Mouse (Mus musculus) G1E (cell line): ENCODE data around the gene T2. TPM values are rescaled to one million over a fixed set of nuclear protein-coding genes. Genes with fewer than 3 reads are reported as not detected.
"Not testable (repeated sequence)": the region's sequence is repeated elsewhere in the genome, so short reads cannot be mapped to it uniquely, and the experiment has no call there.

Experiments used
- ATAC-seq: 2 replicates; pipeline ENCODE4 v1.8.0; 2016; ENCODE audit warnings: mild to moderate bottlenecking; ENCODE audit not compliant: insufficient number of reproducible peaks, poor library complexity, low FRiP score, severe bottlenecking; ENCODE audit errors: extremely low read depth
- DNase-seq: peaks from one replicate; pipeline ENCODE4 v3.0.0; 2012; ENCODE audit warnings: low spot score
- H3K27me3 ChIP-seq: 2 replicates; pipeline ENCODE4 v1.6.1; 2012; ENCODE audit warnings: mild to moderate bottlenecking, low read length, inconsistent platforms; ENCODE audit not compliant: insufficient read depth
- H3K36me3 ChIP-seq: replicated peaks from 2 replicates; pipeline ENCODE3; 2012; ENCODE audit warnings: mild to moderate bottlenecking, inconsistent platforms
- H3K4me1 ChIP-seq: 2 replicates; pipeline ENCODE4 v1.6.1; 2012; ENCODE audit warnings: low read depth, low read length, inconsistent platforms, mixed read lengths; ENCODE audit not compliant: insufficient read depth
- H3K4me3 ChIP-seq: 2 replicates; pipeline ENCODE4 v1.5.1; 2012; ENCODE audit warnings: low read depth, mild to moderate bottlenecking, inconsistent platforms, low read length, moderate library complexity, mixed read lengths
- H3K9me3 ChIP-seq: replicated peaks from 2 replicates; pipeline ENCODE4 v1.6.1; 2012; ENCODE audit warnings: inconsistent platforms
- CTCF ChIP-seq: IDR thresholded peaks from 2 replicates; pipeline ENCODE4 v1.5.1; 2012; ENCODE audit warnings: low read depth, low read length, inconsistent platforms, mixed read lengths
- GATA1 ChIP-seq: IDR thresholded peaks from 2 replicates; pipeline ENCODE4 v1.6.1; 2012; ENCODE audit warnings: borderline replicate concordance, low read length, inconsistent platforms, mixed read lengths
- GATA2 ChIP-seq: IDR thresholded peaks from 2 replicates; pipeline ENCODE4 v1.6.1; 2012; ENCODE audit warnings: low read depth, low read length, inconsistent platforms, borderline replicate concordance
- POLR2AphosphoS5 ChIP-seq: IDR thresholded peaks from 2 replicates; pipeline ENCODE4 v1.6.1; 2012; ENCODE audit warnings: low read depth, low read length, inconsistent platforms; ENCODE audit not compliant: insufficient replicate concordance
- TAL1 ChIP-seq: conservative IDR thresholded peaks from 2 replicates; pipeline ENCODE4 v1.6.1; 2012; ENCODE audit warnings: low read depth, low read length, inconsistent platforms, mixed read lengths
- polyA plus RNA-seq: library from polyadenylated mRNA; stranded (reverse); fragments of >175 nt; gene quantifications from 2 replicates; pipeline ENCODE4 v1.2.3, GENCODE M21; 2012
- total RNA-seq, 2 experiments: library from RNA; stranded (forward) in 1 of 2; stranded (reverse) in 1 of 2; fragments of 200-1000 nt in 1 of 2; fragments of >200 nt in 1 of 2; fragmentation: Nextera tagmentation in 1 of 2; gene quantifications; 2 replicates each; pipeline ENCODE4 v1.2.3; 2014 to 2017

Gene T2
- total and polyA plus RNA-seq, 3 experiments = not detected

DNA sequence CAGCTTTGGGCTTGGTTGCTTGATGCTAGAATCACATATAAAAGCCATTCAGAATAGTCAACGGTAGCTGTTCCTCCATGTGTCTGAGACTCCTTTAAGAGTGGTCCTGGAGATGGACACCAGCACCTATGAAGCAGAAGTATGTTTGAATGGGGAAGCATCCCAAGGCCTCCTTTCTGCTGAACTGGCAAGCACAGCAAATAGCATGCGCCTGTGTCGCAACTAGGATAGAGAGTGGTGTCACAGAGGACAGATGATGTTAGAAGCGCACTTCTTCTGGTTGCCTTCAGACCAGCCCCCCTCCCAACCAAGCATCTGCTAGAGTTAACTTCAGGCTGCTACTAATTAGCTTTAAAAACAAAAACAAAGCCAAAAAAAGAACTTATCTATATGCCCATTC is 34.7 kb downstream of the T2 start:
- no peak for DNase-seq
- TF ChIP-seq CTCF (no peak), POLR2AphosphoS5 (no peak)
- Histone ChIP-seq H3K36me3 (no peaks in the 10 kb centered on the region), H3K9me3 (no peaks in the 10 kb centered on the region), H3K4me3 (no peak overlapping the region), H3K27me3 (peaks cover 6% of the 10 kb centered on the region), H3K4me1 (no peaks in the 10 kb centered on the region)
- ATAC-seq = no peak

DNA sequence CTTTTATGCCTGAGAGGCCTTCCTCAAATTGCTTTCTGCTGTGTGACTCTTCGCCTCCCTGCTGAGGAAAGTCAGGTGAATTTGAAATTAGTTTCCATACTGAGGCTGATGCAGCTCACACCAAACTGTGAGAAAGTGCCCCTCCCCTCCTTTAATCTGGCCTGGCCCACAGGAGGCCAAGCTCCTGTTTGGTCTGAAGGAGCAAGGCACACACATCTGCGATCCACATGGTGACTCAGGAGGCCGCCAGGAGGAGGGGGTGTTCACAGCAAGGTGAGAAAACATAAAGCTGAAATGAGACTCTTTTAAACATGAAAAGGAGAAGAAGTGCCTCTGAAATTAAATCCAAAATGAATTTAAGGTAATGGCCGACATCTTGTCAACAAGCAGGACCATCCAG is 40.6 kb downstream of the T2 start:
- no peak for DNase-seq

DNA sequence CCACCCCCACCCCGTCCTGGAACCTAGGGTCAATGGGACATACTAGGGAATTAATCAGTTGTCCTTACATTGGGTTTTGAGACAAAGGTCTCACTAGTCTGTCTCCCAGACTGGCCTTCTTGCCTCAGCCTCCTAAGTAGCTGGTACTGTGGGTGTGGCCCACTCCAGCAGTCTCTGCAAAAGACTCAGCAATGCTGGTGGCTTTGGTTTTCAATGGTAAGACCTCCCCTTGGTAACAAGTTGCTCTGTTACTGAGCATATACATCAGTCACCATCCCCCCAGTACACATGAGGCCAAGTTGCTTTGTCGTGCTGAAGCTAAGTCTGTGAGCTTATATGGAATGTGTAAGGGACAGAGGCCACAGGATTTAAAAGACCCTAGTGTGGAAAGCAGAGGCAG is 42.2 kb downstream of the T2 start:
- H3K36me3 ChIP-seq = no peaks in the 10 kb centered on the region
- DNase-seq = no peak
- no peak overlapping the region for H3K4me3 ChIP-seq
- no peaks in the 10 kb centered on the region for H3K4me1 ChIP-seq
- ATAC-seq = no peak
- TF ChIP-seq GATA2 (no peak), CTCF (no peak), TAL1 (no peak), POLR2AphosphoS5 (no peak), GATA1 (no peak)
- H3K27me3 ChIP-seq = peaks cover 7% of the 10 kb centered on the region; the same call in 1 of the 2 replicates
- no peaks in the 10 kb centered on the region for H3K9me3 ChIP-seq

More for the DNA sequence above, 40.6 kb downstream of the T2 start:
- no peak for ATAC-seq
- Histone ChIP-seq H3K27me3 (peaks cover 7% of the 10 kb centered on the region), H3K4me3 (no peak overlapping the region), H3K36me3 (no peaks in the 10 kb centered on the region), H3K9me3 (no peaks in the 10 kb centered on the region), H3K4me1 (no peaks in the 10 kb centered on the region)
- no peak for TF ChIP-seq TAL1
- TF ChIP-seq POLR2AphosphoS5 = no peak
- no peak for TF ChIP-seq CTCF
- TF ChIP-seq GATA1 = no peak
- TF ChIP-seq GATA2 = no peak

- not testable (repeated sequence) for H3K4me3 ChIP-seq, H3K27me3 ChIP-seq, ATAC-seq, H3K9me3 ChIP-seq, DNase-seq, H3K4me1 ChIP-seq, H3K36me3 ChIP-seq
Measured at GRCm38 (mm10) chr17:8403932-8404331, 48.1 kb downstream of the T2 start.

DNA sequence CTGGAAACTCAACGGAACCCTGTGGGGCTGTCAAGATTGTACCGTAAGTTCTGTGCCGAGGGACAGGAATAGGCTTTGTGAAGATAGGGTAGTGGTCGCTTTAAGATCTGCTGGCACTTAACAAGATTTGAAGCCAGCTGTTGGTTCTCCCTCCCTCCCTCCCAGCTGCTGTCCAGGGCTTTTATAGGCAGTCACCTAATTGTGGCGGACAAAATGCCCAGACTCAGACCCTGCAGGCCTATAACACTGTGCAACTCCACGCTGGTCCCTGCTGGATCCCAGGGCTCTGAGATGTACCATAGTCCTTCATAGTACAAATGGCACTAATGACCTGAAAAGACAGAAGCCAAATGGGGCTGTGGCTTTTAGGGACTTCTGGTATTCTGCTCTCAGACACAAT is 50.5 kb downstream of the T2 start:
- no peaks in the 10 kb centered on the region for H3K9me3 ChIP-seq
- no peaks in the 10 kb centered on the region for H3K36me3 ChIP-seq
- peaks cover 9% of the 10 kb centered on the region; the same call in 1 of the 2 replicates for H3K4me1 ChIP-seq
- TF ChIP-seq TAL1 (no peak), CTCF (no peak), GATA2 (no peak)
- 0 out of 2 replicates have a peak, but pooled peaks cover 2% of the 10 kb centered on the region for H3K27me3 ChIP-seq
- H3K4me3 ChIP-seq = no peak overlapping the region
- no peak for DNase-seq
- no peak for ATAC-seq

- not testable (repeated sequence) for H3K4me3 ChIP-seq, ATAC-seq, DNase-seq, H3K36me3 ChIP-seq, H3K4me1 ChIP-seq, H3K9me3 ChIP-seq, H3K27me3 ChIP-seq
Measured at GRCm38 (mm10) chr17:8408002-8408401, 52.2 kb downstream of the T2 start.

- H3K4me3 ChIP-seq = no peak overlapping the region
- ATAC-seq = no peak
Measured at GRCm38 (mm10) chr17:8408589-8409295, 53.0 kb downstream of the T2 start.

More at GRCm38 (mm10) chr17:8408589-8409295, 53.0 kb downstream of the T2 start:
- TF ChIP-seq CTCF = no peak
- TF ChIP-seq GATA2 = no peak
- no peak for TF ChIP-seq GATA1
- no peak for TF ChIP-seq POLR2AphosphoS5
- no peak for TF ChIP-seq TAL1
- Histone ChIP-seq H3K4me1 (peaks cover 8% of the 10 kb centered on the region; the same call in 1 of the 2 replicates), H3K27me3 (0 out of 2 replicates have a peak, but pooled peaks cover 6% of the 10 kb centered on the region), H3K9me3 (no peaks in the 10 kb centered on the region), H3K36me3 (no peaks in the 10 kb centered on the region)
- DNase-seq = no peak
